19 mouse cellular contexts compared by ENCODE assay signal in the genomic region with DNA sequence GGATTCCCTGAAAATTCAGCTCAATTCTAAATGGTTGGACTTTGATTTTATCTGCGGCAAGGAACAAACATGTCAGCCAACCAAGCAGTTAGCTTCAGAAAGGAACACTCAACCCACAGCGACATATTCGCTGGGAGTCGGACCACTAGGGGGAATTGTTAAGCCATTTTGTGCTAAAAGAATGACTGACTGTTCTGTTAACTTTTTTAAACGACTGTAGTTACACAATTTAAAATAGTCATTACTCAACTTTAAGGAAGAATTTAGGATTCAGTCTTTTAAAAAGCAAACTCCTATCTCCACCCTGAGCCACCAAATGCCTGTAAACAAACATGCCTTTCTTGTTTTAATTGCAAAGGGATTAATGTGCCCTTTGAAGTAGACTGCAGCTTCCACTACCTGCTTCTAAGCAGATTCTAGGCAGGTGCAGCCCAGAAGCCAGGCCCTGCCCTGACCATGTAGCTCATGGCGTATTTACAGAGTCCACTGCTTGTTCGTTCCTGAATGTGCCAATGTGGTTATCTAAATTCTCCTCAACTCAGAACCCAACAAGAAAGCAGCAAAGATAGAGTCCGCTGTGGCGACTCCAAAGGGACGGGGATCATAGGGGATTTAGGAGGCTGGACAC. TPM values are rescaled to one million over a fixed set of nuclear protein-coding genes. Genes with fewer than 3 reads are reported as not detected.
DNase-seq lines count a peak whose midpoint lies in the region; ATAC-seq and TF ChIP-seq lines count a peak whose summit lies in the region.
"Had no signal": no experiment of that assay in that cellular context is flagged by ENCODE, and none has a peak within 500 bp of the region (broad histone marks: within the 10 kb centered on the region; RNA-seq: fewer than 3 reads in every experiment).

No protein-coding gene starts in this region.

- H3K4me2 ChIP-seq in embryonic facial prominence, embryonic 11.5 days (ENCODE audit: low read depth, low read length), result no peak overlapping the region
- H3K4me2 ChIP-seq in liver, embryonic 15.5 days, result peak overlapping the region; percentile 37; the same call in 1 of the 2 replicates
- no peak overlapping the region for H3K4me2 ChIP-seq in liver, postnatal 0 days (ENCODE audit: low read depth, low read length)
- H3K4me2 ChIP-seq in forebrain, postnatal 0 days (ENCODE audit: low read depth), result no peak overlapping the region
- H3K4me2 ChIP-seq in midbrain, embryonic 16.5 days (ENCODE audit: low read length), result peak overlapping the region; percentile 27; the same call in 1 of the 2 replicates
- H3K4me2 ChIP-seq: hindbrain, embryonic 13.5 days had no signal

- no peak overlapping the region for H3K9ac ChIP-seq in embryonic facial prominence, embryonic 11.5 days (replicated peaks; ENCODE audit: low read length)
- H3K9ac ChIP-seq in liver, embryonic 15.5 days, result no peak overlapping the region
- H3K9ac ChIP-seq in liver, postnatal 0 days (replicated peaks), result no peak overlapping the region
- no peak overlapping the region for H3K9ac ChIP-seq in forebrain, postnatal 0 days
- H3K9ac ChIP-seq in midbrain, embryonic 16.5 days (ENCODE audit: low read depth, low read length), result no peak overlapping the region
- H3K9ac ChIP-seq: hindbrain, embryonic 13.5 days had no signal

- no peaks in the 10 kb centered on the region for H3K4me1 ChIP-seq in embryonic facial prominence, embryonic 11.5 days (ENCODE audit: control insufficient read depth, insufficient read depth, low read length)
- peaks cover 6% of the 10 kb centered on the region; the same call in 1 of the 2 replicates for H3K4me1 ChIP-seq in embryonic facial prominence, embryonic 10.5 days
- peaks cover 2% of the 10 kb centered on the region; the same call in 1 of the 2 replicates for H3K4me1 ChIP-seq in liver, embryonic 15.5 days (replicated peaks)
- no peaks in the 10 kb centered on the region for H3K4me1 ChIP-seq in liver, postnatal 0 days (ENCODE audit: insufficient read depth)
- 0 out of 2 replicates have a peak, but pooled peaks cover 6% of the 10 kb centered on the region for H3K4me1 ChIP-seq in forebrain, postnatal 0 days (ENCODE audit: insufficient read depth)
- peaks cover 11% of the 10 kb centered on the region for H3K4me1 ChIP-seq in midbrain, embryonic 16.5 days (ENCODE audit: control insufficient read depth, insufficient read depth, low read length)
- H3K4me1 ChIP-seq: heart, embryonic 10.5 days had no signal

- TF ChIP-seq EP300 in liver, postnatal 0 days (IDR thresholded peaks at IDR 0.05; ENCODE audit: low read depth), result no peak

- no peak for ATAC-seq in embryonic facial prominence, embryonic 11.5 days (replicated peaks; ENCODE audit: insufficient number of reproducible peaks, low FRiP score, low TSS enrichment, low read depth)
- ATAC-seq in liver, embryonic 15.5 days (ENCODE audit: insufficient read depth), result no peak
- no peak for ATAC-seq in liver, postnatal 0 days
- ATAC-seq in forebrain, postnatal 0 days, result no peak
- no peak for ATAC-seq in midbrain, embryonic 16.5 days
- ATAC-seq: intestine, embryonic 16.5 days had no signal

- 0 out of 2 replicates have a peak, but pooled peaks cover 3% of the 10 kb centered on the region for H3K27me3 ChIP-seq in embryonic facial prominence, embryonic 11.5 days (ENCODE audit: control insufficient read depth, insufficient read depth, low read length)
- H3K27me3 ChIP-seq in embryonic facial prominence, embryonic 10.5 days (replicated peaks; ENCODE audit: low read depth, poor library complexity, severe bottlenecking), result peaks cover 69% of the 10 kb centered on the region
- peaks cover 7% of the 10 kb centered on the region for H3K27me3 ChIP-seq in liver, embryonic 15.5 days
- 0 out of 2 replicates have a peak, but pooled peaks cover 5% of the 10 kb centered on the region for H3K27me3 ChIP-seq in liver, postnatal 0 days (ENCODE audit: insufficient read depth, low read length)
- H3K27me3 ChIP-seq in forebrain, postnatal 0 days (ENCODE audit: insufficient read depth, low read length), result peaks cover 9% of the 10 kb centered on the region
- H3K27me3 ChIP-seq in midbrain, embryonic 16.5 days (ENCODE audit: control insufficient read depth, insufficient read depth, low read depth, low read length), result peaks cover 13% of the 10 kb centered on the region

- no peak overlapping the region for H3K4me3 ChIP-seq in embryonic facial prominence, embryonic 11.5 days (ENCODE audit: low read depth, low read length)
- H3K4me3 ChIP-seq in embryonic facial prominence, embryonic 10.5 days, result no peak overlapping the region
- H3K4me3 ChIP-seq in liver, embryonic 15.5 days (replicated peaks), result no peak overlapping the region
- H3K4me3 ChIP-seq in liver, postnatal 0 days (ENCODE audit: low read depth, low read length), result no peak overlapping the region
- H3K4me3 ChIP-seq in forebrain, postnatal 0 days (ENCODE audit: low read depth, low read length), result no peak overlapping the region
- no peak overlapping the region for H3K4me3 ChIP-seq in midbrain, embryonic 16.5 days (ENCODE audit: low read depth, low read length)
- H3K4me3 ChIP-seq: heart, embryonic 10.5 days; hindbrain, embryonic 13.5 days; megakaryocyte, embryonic 14.5 days had no signal

- TF ChIP-seq CTCF in liver, postnatal 0 days (IDR thresholded peaks at IDR 0.05; ENCODE audit: low read depth), result no peak
- TF ChIP-seq CTCF in forebrain, postnatal 0 days (IDR thresholded peaks at IDR 0.05; ENCODE audit: low read depth), result peak; percentile 57

- H3K36me3 ChIP-seq in embryonic facial prominence, embryonic 11.5 days (replicated peaks; ENCODE audit: control insufficient read depth, insufficient read depth, low read depth, low read length), result no peaks in the 10 kb centered on the region
- H3K36me3 ChIP-seq in embryonic facial prominence, embryonic 10.5 days (replicated peaks), result no peaks in the 10 kb centered on the region
- H3K36me3 ChIP-seq in liver, embryonic 15.5 days (replicated peaks), result no peaks in the 10 kb centered on the region
- no peaks in the 10 kb centered on the region for H3K36me3 ChIP-seq in liver, postnatal 0 days (replicated peaks; ENCODE audit: insufficient read depth, low read length)
- H3K36me3 ChIP-seq in forebrain, postnatal 0 days (ENCODE audit: insufficient read depth), result no peaks in the 10 kb centered on the region
- no peaks in the 10 kb centered on the region for H3K36me3 ChIP-seq in midbrain, embryonic 16.5 days (ENCODE audit: control insufficient read depth, insufficient read depth, low read length)
- H3K36me3 ChIP-seq: heart, embryonic 10.5 days; hindbrain, embryonic 13.5 days had no signal

- no peaks in the 10 kb centered on the region for H3K9me3 ChIP-seq in embryonic facial prominence, embryonic 11.5 days (replicated peaks; ENCODE audit: control insufficient read depth, low read length)
- no peaks in the 10 kb centered on the region for H3K9me3 ChIP-seq in embryonic facial prominence, embryonic 10.5 days
- no peaks in the 10 kb centered on the region for H3K9me3 ChIP-seq in liver, embryonic 15.5 days (replicated peaks)
- no peaks in the 10 kb centered on the region for H3K9me3 ChIP-seq in liver, postnatal 0 days (ENCODE audit: low read length)
- no peaks in the 10 kb centered on the region for H3K9me3 ChIP-seq in forebrain, postnatal 0 days (ENCODE audit: low read length)
- H3K9me3 ChIP-seq in midbrain, embryonic 16.5 days (replicated peaks; ENCODE audit: control insufficient read depth, low read length, poor library complexity, severe bottlenecking), result no peaks in the 10 kb centered on the region
- H3K9me3 ChIP-seq: heart, embryonic 10.5 days; hindbrain, embryonic 13.5 days had no signal

- H3K27ac ChIP-seq in embryonic facial prominence, embryonic 11.5 days (replicated peaks; ENCODE audit: low read depth, low read length), result no peak overlapping the region
- H3K27ac ChIP-seq in embryonic facial prominence, embryonic 10.5 days (replicated peaks), result no peak overlapping the region
- H3K27ac ChIP-seq in liver, embryonic 15.5 days (replicated peaks), result no peak overlapping the region
- H3K27ac ChIP-seq in liver, postnatal 0 days (ENCODE audit: low read depth), result no peak overlapping the region
- H3K27ac ChIP-seq in forebrain, postnatal 0 days (ENCODE audit: low read depth, low read length), result no peak overlapping the region
- no peak overlapping the region; the same call in 1 of the 2 replicates for H3K27ac ChIP-seq in midbrain, embryonic 16.5 days (ENCODE audit: low read length)
- H3K27ac ChIP-seq: heart, embryonic 10.5 days; hindbrain, embryonic 13.5 days had no signal

- WGBS in embryonic facial prominence, embryonic 11.5 days, result 35% methylated on average over 10 of the region's 10 CpGs
- 32% methylated on average over 10 of the region's 10 CpGs for WGBS in embryonic facial prominence, embryonic 10.5 days
- WGBS in liver, embryonic 15.5 days (ENCODE audit: insufficient replicate concordance), result 40% methylated on average over 10 of the region's 10 CpGs
- 50% methylated on average over 10 of the region's 10 CpGs for WGBS in liver, postnatal 0 days (ENCODE audit: insufficient replicate concordance)
- 27% methylated on average over 10 of the region's 10 CpGs for WGBS in forebrain, postnatal 0 days
- WGBS in midbrain, embryonic 16.5 days, result 22% methylated on average over 10 of the region's 10 CpGs

- DNase-seq in embryonic facial prominence, embryonic 11.5 days (ENCODE audit: low spot score), result peak; percentile 25
- DNase-seq in embryonic facial prominence, embryonic 10.5 days (ENCODE audit: low spot score), result no peak
- DNase-seq in liver, postnatal 0 days, result no peak
- DNase-seq in forebrain, postnatal 0 days, result peak; percentile 39
- DNase-seq in retina, postnatal 1 day, result no peak
- no peak for DNase-seq in layer of hippocampus, postnatal 25 days (ENCODE audit: extremely low spot score in 1 of 2, low spot score in 1 of 2)
- DNase-seq: adrenal gland, postnatal 10 days; cerebellum, adult 9-10 months; gastrocnemius, postnatal 25 days; heart, postnatal 10 days; kidney, postnatal 10 days; lung, postnatal 10 days; thymus, adult 2 months had no signal

RNA-seq across cellular contexts. Expression of a gene that starts 43.7 kb away (rescaled TPM):
- polyA plus RNA-seq in embryonic facial prominence, embryonic 11.5 days (2014; fragmentation: Nextera tagmentation; extraction: Ambion mirVana), result 2.7 and 5.0 TPM in 2 replicates
- 2.5 and 3.2 TPM in 2 replicates for polyA plus RNA-seq in embryonic facial prominence, embryonic 10.5 days (2016; fragmentation: Nextera tagmentation; extraction: Ambion mirVana)
- not detected in 2 replicates for polyA plus RNA-seq in liver, embryonic 15.5 days (2015; fragmentation: Nextera tagmentation; extraction: Ambion mirVana)
- polyA plus RNA-seq in liver, postnatal 0 days (2015; fragmentation: Nextera tagmentation; extraction: Ambion mirVana), result not detected in 2 replicates
- total RNA-seq in forebrain, postnatal 0 days (2014; rRNA removed), result 9.3 and 14.2 TPM in 2 replicates
- polyA plus RNA-seq in forebrain, postnatal 0 days (2015; fragmentation: Nextera tagmentation; extraction: Ambion mirVana), result 3.3 and 4.3 TPM in 2 replicates
- polyA plus RNA-seq in midbrain, embryonic 16.5 days (2015; fragmentation: Nextera tagmentation; extraction: Ambion mirVana), result 6.4 and 8.0 TPM in 2 replicates
- 10 to 100 TPM in 1 of 2 experiments, 1 to 10 TPM in 1; 9.9 to 11.6 TPM for total RNA-seq in layer of hippocampus, postnatal 25 days (2021)
- total RNA-seq: adrenal gland, postnatal 10 days; gastrocnemius, postnatal 25 days; heart, postnatal 10 days had no signal
- polyA plus RNA-seq: intestine, embryonic 16.5 days had no signal

RNA-seq across cellular contexts. Expression of a gene that starts 56.2 kb away (rescaled TPM):
- polyA plus RNA-seq in embryonic facial prominence, embryonic 11.5 days (2014; fragmentation: Nextera tagmentation; extraction: Ambion mirVana), result 43.5 and 44.7 TPM in 2 replicates
- 40.9 and 44.6 TPM in 2 replicates for polyA plus RNA-seq in embryonic facial prominence, embryonic 10.5 days (2016; fragmentation: Nextera tagmentation; extraction: Ambion mirVana)
- 12.0 and 13.1 TPM in 2 replicates for polyA plus RNA-seq in liver, embryonic 15.5 days (2015; fragmentation: Nextera tagmentation; extraction: Ambion mirVana)
- polyA plus RNA-seq in liver, postnatal 0 days (2015; fragmentation: Nextera tagmentation; extraction: Ambion mirVana), result 12.3 and 13.4 TPM in 2 replicates
- total RNA-seq in forebrain, postnatal 0 days (2014; rRNA removed), result 33.4 and 37.7 TPM in 2 replicates
- 37.5 and 38.2 TPM in 2 replicates for polyA plus RNA-seq in forebrain, postnatal 0 days (2015; fragmentation: Nextera tagmentation; extraction: Ambion mirVana)
- polyA plus RNA-seq in midbrain, embryonic 16.5 days (2015; fragmentation: Nextera tagmentation; extraction: Ambion mirVana), result 40.4 and 41.5 TPM in 2 replicates
- total RNA-seq in layer of hippocampus, postnatal 25 days (2021), result 10 to 100 TPM; 25.5 to 26.0 TPM

Comparison
In these comparisons a context has a peak if more than half of its experiments do, and no peak if none do; other contexts are left out.
1. DNase-seq: peak in embryonic facial prominence, embryonic 11.5 days (single experiment) and forebrain, postnatal 0 days (single experiment); none in embryonic facial prominence, embryonic 10.5 days (single experiment), liver, postnatal 0 days (single experiment), retina, postnatal 1 day (single experiment) and layer of hippocampus, postnatal 25 days (0 of 2).
2. H3K4me2 ChIP-seq: peak in liver, embryonic 15.5 days (single experiment) and midbrain, embryonic 16.5 days (single experiment); none in embryonic facial prominence, embryonic 11.5 days (single experiment), liver, postnatal 0 days (single experiment) and forebrain, postnatal 0 days (single experiment).